Mouse (Mus musculus): ENCODE results near the gene March4.

The March4 gene

DNA sequence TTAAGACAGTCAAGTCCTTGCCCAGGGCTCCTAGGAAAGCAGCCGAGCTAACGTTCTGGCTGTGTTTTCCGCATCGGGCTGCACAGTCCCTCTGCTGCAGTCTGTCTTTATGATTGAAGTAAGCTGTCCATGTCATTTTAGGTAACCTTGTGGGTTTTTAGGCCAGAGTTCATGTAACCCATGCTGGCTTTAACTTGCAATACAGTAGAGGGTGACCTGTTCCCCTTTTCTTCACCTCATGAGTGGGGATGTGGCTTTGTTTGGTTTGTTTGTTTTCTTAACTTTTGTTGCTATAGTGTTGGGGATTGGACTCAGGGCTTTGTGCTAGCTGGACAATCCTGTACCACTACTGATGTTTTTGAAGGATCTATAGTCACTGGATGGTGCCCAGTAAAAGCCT is 146.3 kb downstream of the March4 start:
- no peak for DNase-seq (ENCODE audit: low spot score)

DNA sequence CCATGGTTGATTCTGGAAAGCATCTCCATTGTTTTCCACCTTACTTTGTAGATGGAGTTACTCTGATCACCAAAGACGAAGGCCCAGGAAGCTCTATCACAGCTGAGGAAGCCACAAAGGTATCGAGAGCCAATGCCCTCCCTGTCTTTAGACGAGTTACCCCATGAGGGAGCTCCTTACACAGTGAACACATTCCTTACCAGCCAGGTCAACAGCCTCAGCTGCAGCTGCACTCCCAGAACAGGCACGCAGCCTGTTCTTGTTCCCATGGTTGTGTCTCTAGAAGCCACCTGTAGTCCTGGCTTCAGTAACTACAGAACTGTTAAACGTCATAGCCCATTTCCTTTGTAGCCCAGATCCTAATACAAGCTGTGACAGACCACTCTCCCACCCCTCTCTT is 153.1 kb downstream of the March4 start:
- no peak for DNase-seq (ENCODE audit: low spot score)

DNA sequence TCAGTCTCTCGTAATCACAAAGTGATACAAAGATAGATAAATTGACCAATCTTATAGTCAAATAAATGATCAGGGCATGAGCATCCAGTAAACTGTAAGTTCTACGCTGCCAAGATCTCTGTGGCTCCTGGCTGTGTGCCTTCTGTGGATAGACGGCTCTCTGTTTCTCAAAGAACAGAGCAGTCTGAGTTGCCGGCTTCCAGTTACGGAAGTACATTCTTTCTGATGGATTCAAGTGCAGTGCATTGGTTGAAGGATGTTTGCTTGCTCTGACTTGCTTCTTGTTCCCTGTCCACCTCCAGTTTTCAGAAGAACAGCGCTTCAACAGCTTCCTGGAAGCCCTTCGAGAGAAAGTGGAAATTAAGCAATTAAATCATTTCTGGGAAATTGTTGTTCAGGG is 153.7 kb downstream of the March4 start:
- DNase-seq (ENCODE audit: low spot score): no peak

DNA sequence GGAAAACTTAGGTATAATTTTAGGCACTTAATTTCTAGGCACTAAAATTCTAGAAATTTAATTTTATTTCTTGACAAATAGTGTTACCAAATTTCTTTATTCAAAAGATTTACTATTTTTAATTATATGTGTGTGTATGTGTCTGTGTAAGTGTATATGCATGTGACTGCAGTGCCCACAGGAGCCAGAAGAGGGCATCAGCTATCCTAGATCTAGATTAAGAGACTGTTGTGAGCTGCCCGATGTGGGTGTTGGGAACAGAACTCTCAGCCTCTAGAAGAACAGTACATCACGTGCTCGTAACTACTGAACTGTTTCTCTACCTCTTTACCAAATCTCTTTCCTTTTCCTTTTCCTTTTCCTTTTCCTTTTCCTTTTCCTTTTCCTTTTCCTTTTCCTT is 156.2 kb downstream of the March4 start:
- no peak for DNase-seq (ENCODE audit: low spot score)

DNA sequence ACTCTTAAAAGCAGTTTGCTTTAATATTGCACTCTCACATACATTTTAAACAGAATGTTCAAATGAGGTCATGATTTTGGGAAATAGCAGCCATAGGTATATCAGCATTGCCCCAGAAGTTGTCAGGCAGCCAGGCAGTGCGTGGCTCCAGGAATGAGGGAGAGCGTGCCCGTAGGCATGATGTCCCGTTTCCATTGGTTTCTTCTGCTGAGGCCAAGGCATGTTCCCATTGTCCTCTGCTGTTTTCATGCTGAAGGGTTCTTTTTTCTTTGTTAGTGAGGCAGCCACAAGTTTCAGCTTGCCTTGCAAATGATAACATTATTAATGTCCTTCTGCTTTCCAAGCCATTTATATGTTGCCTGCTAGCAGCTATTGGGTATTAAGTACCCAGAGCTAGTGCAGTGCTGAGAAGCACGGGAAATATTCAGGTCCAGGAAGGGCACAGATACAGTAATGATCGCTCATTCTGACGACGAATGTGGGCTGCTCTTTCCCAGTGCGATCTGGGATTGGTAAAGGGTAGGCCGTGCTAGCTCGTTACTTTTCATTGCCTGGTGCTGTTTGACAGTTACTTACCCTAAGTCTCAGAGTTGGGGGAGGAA is 156.9 kb downstream of the March4 start:
- no peak for DNase-seq (ENCODE audit: low spot score)

DNA sequence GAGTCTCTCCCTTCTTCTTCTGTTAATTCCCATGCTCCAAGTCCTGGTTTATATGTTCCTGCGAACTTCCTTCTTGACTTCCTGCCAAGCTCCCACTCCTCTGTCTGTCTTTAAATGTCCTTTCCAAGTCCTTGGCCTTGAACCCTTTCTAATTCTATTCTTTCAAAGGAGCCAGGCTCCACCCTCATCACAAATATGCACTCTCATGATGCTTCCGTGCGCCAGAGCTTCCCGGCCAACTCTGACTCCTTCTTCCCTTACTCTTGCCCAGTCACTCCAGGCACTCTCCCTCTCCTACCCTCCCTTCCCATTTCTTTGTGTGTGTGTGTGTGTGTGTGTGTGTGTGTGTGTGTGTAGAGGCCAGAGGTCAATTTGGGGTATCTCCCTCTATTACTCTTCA is 158.6 kb downstream of the March4 start:
- DNase-seq (ENCODE audit: low spot score): no peak
